Mouse (Mus musculus): ENCODE results near the gene Krtap3-3. TPM values are rescaled to one million over a fixed set of nuclear protein-coding genes. Genes with fewer than 3 reads are reported as not detected.
"Not testable (repeated sequence)": the region's sequence is repeated elsewhere in the genome, so short reads cannot be mapped to it uniquely, and the experiment has no call there.

Krtap3-3 gene
- total RNA-seq (2021) (not detected), polyA plus RNA-seq (2012; rRNA removed) (not detected in 2 replicates)
- long read RNA-seq, result 0 reads

DNA sequence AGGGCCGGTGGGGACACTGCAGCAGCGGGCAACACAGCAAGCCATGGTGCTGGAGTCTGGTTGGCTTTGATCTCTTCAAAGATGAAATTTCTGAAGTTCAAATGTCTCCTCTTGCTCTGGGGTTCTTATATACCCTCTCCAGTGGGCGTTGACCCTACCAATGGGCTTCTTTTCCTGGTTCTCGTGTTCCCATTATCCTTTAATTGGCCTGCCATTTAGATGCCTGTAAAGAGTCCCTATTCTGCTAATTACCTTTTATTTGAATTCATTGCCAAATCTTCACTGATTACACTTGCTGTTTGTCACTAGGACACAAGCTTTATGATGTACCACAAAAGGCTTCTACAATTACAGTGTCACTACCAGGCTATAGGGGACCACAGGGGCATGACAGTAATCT is at the start of gene Krtap3-3:
Gene Krtap3-3 (minus strand): TSS at position 101 of the 400 bp plus-strand sequence.
- WGBS, result 57% methylated on average over 4 of the region's 4 CpGs
- Histone ChIP-seq H3K27ac (no peak within 1 kb of the TSS), H3K4me1 (ENCODE audit: control insufficient read depth, insufficient read depth, low read length) (no peaks in the 10 kb centered on the region), H3K27me3 (ENCODE audit: control insufficient read depth, insufficient read depth, low read length) (no peaks in the 10 kb centered on the region), H3K79me2 (replicated peaks; ENCODE audit: control insufficient read depth, insufficient read depth, low read length) (no peaks in the 10 kb centered on the region), H3K36me3 (ENCODE audit: control insufficient read depth, insufficient read depth, low read length) (no peaks in the 10 kb centered on the region), H3K9ac (ENCODE audit: low read depth, low read length) (no peak within 1 kb of the TSS), H3K4me3 (no peak within 1 kb of the TSS)
- TF ChIP-seq POLR2A (IDR thresholded peaks at IDR 0.05; ENCODE audit: insufficient read depth, low read depth, low read length) (no peak), CTCF (IDR thresholded peaks at IDR 0.05) (no peak), EP300 (IDR thresholded peaks at IDR 0.05; ENCODE audit: insufficient read depth, low read depth, low read length) (no peak)
- no peak for DNase-seq
- intact Hi-C loops (cut with DNase I), result no loop called here

GRCm38 (mm10) chr11:99597742-99598141 is 47.1 kb upstream of the Krtap3-3 start, which contains the start of gene Krtap9-3:
Gene Krtap9-3 (minus strand): TSS chr11:99598105.
- not testable (repeated sequence) for H3K27me3 ChIP-seq (ENCODE audit: control insufficient read depth, insufficient read depth, low read length); DNase-seq

GRCm38 (mm10) chr11:99590981-99591380 is 40.3 kb upstream of the Krtap3-3 start, which contains the start of gene Krtap1-3:
Gene Krtap1-3 (minus strand): TSS chr11:99591339.
- intact Hi-C loops (cut with DNase I), result no loop called here
- Histone ChIP-seq H3K79me2 (replicated peaks; ENCODE audit: control insufficient read depth, insufficient read depth, low read length) (no peaks in the 10 kb centered on the region), H3K4me1 (ENCODE audit: control insufficient read depth, insufficient read depth, low read length) (no peaks in the 10 kb centered on the region), H3K9ac (ENCODE audit: low read depth, low read length) (no peak within 1 kb of the TSS), H3K27ac (no peak within 1 kb of the TSS), H3K4me3 (no peak within 1 kb of the TSS), H3K27me3 (ENCODE audit: control insufficient read depth, insufficient read depth, low read length) (no peaks in the 10 kb centered on the region), H3K36me3 (ENCODE audit: control insufficient read depth, insufficient read depth, low read length) (no peaks in the 10 kb centered on the region)
- DNase-seq, result no peak
- 83% methylated on average over 6 of the region's 6 CpGs for WGBS
- TF ChIP-seq EP300 (IDR thresholded peaks at IDR 0.05; ENCODE audit: insufficient read depth, low read depth, low read length) (no peak), CTCF (IDR thresholded peaks at IDR 0.05) (no peak), POLR2A (IDR thresholded peaks at IDR 0.05; ENCODE audit: insufficient read depth, low read depth, low read length) (no peak)

More at GRCm38 (mm10) chr11:99597742-99598141, 47.1 kb upstream of the Krtap3-3 start, which contains the start of gene Krtap9-3:
- H3K27ac ChIP-seq; H3K79me2 ChIP-seq (replicated peaks; ENCODE audit: control insufficient read depth, insufficient read depth, low read length); intact Hi-C loops (cut with DNase I); H3K4me3 ChIP-seq; H3K4me1 ChIP-seq (ENCODE audit: control insufficient read depth, insufficient read depth, low read length); H3K9ac ChIP-seq (ENCODE audit: low read depth, low read length); H3K36me3 ChIP-seq (ENCODE audit: control insufficient read depth, insufficient read depth, low read length): not testable (repeated sequence)
- 88% methylated on average over 6 of the region's 6 CpGs for WGBS

GRCm38 (mm10) chr11:99585096-99585495 is 34.4 kb upstream of the Krtap3-3 start:
- 61% methylated on average over 7 of the region's 7 CpGs for WGBS
- Histone ChIP-seq H3K27me3 (ENCODE audit: control insufficient read depth, insufficient read depth, low read length) (no peaks in the 10 kb centered on the region), H3K9ac (ENCODE audit: low read depth, low read length) (no peak overlapping the region), H3K79me2 (replicated peaks; ENCODE audit: control insufficient read depth, insufficient read depth, low read length) (no peaks in the 10 kb centered on the region), H3K36me3 (ENCODE audit: control insufficient read depth, insufficient read depth, low read length) (no peaks in the 10 kb centered on the region), H3K4me3 (no peak overlapping the region), H3K4me1 (ENCODE audit: control insufficient read depth, insufficient read depth, low read length) (no peaks in the 10 kb centered on the region), H3K27ac (no peak overlapping the region)
- TF ChIP-seq POLR2A (IDR thresholded peaks at IDR 0.05; ENCODE audit: insufficient read depth, low read depth, low read length) (no peak), EP300 (IDR thresholded peaks at IDR 0.05; ENCODE audit: insufficient read depth, low read depth, low read length) (no peak), CTCF (IDR thresholded peaks at IDR 0.05) (no peak)
- DNase-seq, result no peak
- intact Hi-C loops (cut with DNase I), result no loop called here

DNA sequence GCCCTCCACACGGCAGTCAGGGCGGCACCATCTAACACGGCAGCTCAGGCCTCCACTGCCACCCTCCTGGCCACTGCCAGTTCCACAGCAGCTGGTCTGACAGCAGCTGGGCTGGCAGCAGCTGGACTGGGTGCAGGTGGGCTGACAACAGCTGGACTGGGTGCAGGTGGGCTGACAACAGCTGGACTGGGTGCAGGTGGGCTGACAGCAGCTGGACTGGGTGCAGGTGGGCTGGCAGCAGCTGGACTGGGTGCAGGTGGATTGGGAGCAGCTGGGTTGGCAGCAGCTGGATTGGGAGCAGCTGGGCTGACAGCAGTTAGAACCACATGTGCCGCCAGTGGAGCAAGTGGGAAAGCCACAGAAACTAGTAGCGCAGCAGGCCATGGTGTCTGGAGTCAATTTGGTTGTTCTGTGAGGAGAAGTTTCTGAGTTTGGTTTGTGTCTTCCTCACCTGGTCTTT is 32.6 kb upstream of the Krtap3-3 start, which contains the start of gene Krtap1-4:
Gene Krtap1-4 (minus strand): TSS at position 410 of the 460 bp plus-strand sequence.
- intact Hi-C loops (cut with DNase I), result no loop called here
- no peak within 1 kb of the TSS for H3K9ac ChIP-seq (ENCODE audit: low read depth, low read length)
- H3K27ac ChIP-seq, result no peak within 1 kb of the TSS
- no peaks in the 10 kb centered on the region for H3K79me2 ChIP-seq (replicated peaks; ENCODE audit: control insufficient read depth, insufficient read depth, low read length)
- TF ChIP-seq CTCF (IDR thresholded peaks at IDR 0.05), result no peak
- no peak for TF ChIP-seq EP300 (IDR thresholded peaks at IDR 0.05; ENCODE audit: insufficient read depth, low read depth, low read length)
- TF ChIP-seq POLR2A (IDR thresholded peaks at IDR 0.05; ENCODE audit: insufficient read depth, low read depth, low read length), result no peak
- H3K4me3 ChIP-seq, result no peak within 1 kb of the TSS
- H3K4me1 ChIP-seq (ENCODE audit: control insufficient read depth, insufficient read depth, low read length), result no peaks in the 10 kb centered on the region
- H3K36me3 ChIP-seq (ENCODE audit: control insufficient read depth, insufficient read depth, low read length), result no peaks in the 10 kb centered on the region
- DNase-seq, result no peak
- 78% methylated on average over 5 of the region's 5 CpGs for WGBS
- H3K27me3 ChIP-seq (ENCODE audit: control insufficient read depth, insufficient read depth, low read length), result no peaks in the 10 kb centered on the region

DNA sequence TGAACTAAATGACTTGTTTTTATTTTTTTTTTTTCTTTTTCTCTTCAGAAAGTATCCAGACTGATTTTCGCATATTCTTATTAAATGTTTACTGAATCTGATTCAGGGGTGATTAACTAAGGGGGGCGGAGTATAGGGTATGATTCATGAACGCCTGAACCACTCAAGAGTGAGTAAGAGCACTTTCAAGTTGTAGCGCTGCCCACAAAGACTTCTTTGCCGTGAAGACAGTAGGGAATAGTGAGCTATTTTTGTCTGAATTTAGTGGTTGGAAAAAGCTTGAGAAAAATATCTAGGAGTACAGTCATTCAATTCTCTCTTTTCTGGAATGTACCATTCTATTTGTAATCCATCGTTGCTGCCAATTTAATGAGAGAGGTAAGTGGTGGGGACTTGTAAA is 30.9 kb upstream of the Krtap3-3 start:
- Histone ChIP-seq H3K4me1 (ENCODE audit: control insufficient read depth, insufficient read depth, low read length) (no peaks in the 10 kb centered on the region), H3K79me2 (replicated peaks; ENCODE audit: control insufficient read depth, insufficient read depth, low read length) (no peaks in the 10 kb centered on the region), H3K27ac (no peak overlapping the region), H3K4me3 (no peak overlapping the region), H3K27me3 (ENCODE audit: control insufficient read depth, insufficient read depth, low read length) (no peaks in the 10 kb centered on the region), H3K9ac (ENCODE audit: low read depth, low read length) (no peak overlapping the region), H3K36me3 (ENCODE audit: control insufficient read depth, insufficient read depth, low read length) (no peaks in the 10 kb centered on the region)
- intact Hi-C loops (cut with DNase I), result no loop called here
- no peak for TF ChIP-seq POLR2A (IDR thresholded peaks at IDR 0.05; ENCODE audit: insufficient read depth, low read depth, low read length)
- WGBS, result 71% methylated on average over 6 of the region's 6 CpGs
- no peak for DNase-seq

All from heart, adult 2 months (tissue).